Mouse (Mus musculus) adrenal gland, postnatal 36 days (tissue): Measurements from ENCODE around the gene Vmn2r114. TPM values are rescaled to one million over a fixed set of nuclear protein-coding genes. Genes with fewer than 3 reads are reported as not detected.
"Not testable (repeated sequence)": the region's sequence is repeated elsewhere in the genome, so short reads cannot be mapped to it uniquely, and the experiment has no call there.

Source experiments
- DNase-seq, 2 experiments: peaks; one replicate each; pipeline ENCODE4 v3.0.0; 2021; ENCODE audit warnings: mixed read lengths in 1 of 2
- long read RNA-seq, 2 experiments: library from polyadenylated mRNA; stranded (forward); transcript quantifications; one replicate each; pipeline ENCODE4 v2.0.0; 2021; ENCODE audit warnings: borderline sequencing depth in 2 of 2
- total RNA-seq, 2 experiments: library from RNA; stranded (reverse); gene quantifications; 2 replicates each; pipeline ENCODE4 v1.2.3; 2021

Gene Vmn2r114
- not detected for total RNA-seq
- long read RNA-seq, experiment 1 = 0 reads
- long read RNA-seq, experiment 2 = 0 reads

- not testable (repeated sequence) for DNase-seq
These were observed at the start of gene Vmn2r114 for GRCm38 (mm10) chr17:23312437-23312836. Vmn2r114 (minus strand) TSS chr17:23312537.

DNA sequence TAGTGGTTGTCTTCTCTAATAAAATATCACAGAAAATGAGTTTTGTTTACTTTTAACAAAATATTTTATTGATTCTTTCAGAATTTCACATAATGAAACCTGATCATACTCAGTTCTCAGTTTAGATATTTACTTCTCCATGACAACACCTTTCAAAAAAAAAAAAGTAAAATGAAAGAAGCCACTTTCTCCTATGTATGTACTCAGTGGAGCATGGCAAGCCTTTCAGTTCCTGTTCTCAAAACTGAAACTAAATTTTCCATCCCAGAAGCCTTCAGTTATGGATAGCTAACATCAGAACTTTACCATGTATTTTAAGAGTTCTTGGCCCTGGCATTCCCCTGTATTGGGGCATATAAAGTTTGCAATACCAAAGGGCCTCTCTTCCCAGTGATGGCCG lies 39.3 kb upstream of the Vmn2r114 start:
- no peak for DNase-seq

- not testable (repeated sequence) for DNase-seq
These were observed 31.1 kb upstream of the Vmn2r114 start, which contains the start of gene Vmn2r115 for GRCm38 (mm10) chr17:23343441-23343840. Vmn2r115 (plus strand) TSS chr17:23343741.

GRCm38 (mm10) chr17:23330657-23331056 lies 18.3 kb upstream of the Vmn2r114 start:
- DNase-seq = no peak

Other genes starting within 250 kb of the Vmn2r114 start
- 1 to 10 TPM; 6.4 to 6.6 TPM for gene Zfp40, start 119.3 kb downstream of the Vmn2r114 start, total RNA-seq
- not detected for gene Vmn2r115, start 31.2 kb upstream of the Vmn2r114 start, total RNA-seq
- gene Vmn2r116, start 72.1 kb upstream of the Vmn2r114 start, total RNA-seq = not detected
- gene Vmn2r117, start 167.2 kb upstream of the Vmn2r114 start, total RNA-seq = not detected